Mouse (Mus musculus) monocyte, adult 5-6 weeks (primary cell): Measurements from ENCODE around the gene Xlr4a. TPM values are rescaled to one million over a fixed set of nuclear protein-coding genes. Genes with fewer than 3 reads are reported as not detected.

ENCODE experiments used
- total RNA-seq: library from RNA; stranded (forward); fragments of 200-1000, 200-491, 200-594 nt; gene quantifications from 3 replicates; pipeline ENCODE4 v1.2.3, GENCODE M21; 2017

The Xlr4a gene
- total RNA-seq, 1 experiment from 2014 or later = 20.8 TPM

Other genes with a start within 250 kb of the Xlr4a start
- gene Cetn2, start 164.1 kb downstream of the Xlr4a start, total RNA-seq = 80.1 to 104 TPM (median 92.7 TPM) in 3 replicates
- gene Nsdhl, start 163.9 kb downstream of the Xlr4a start, total RNA-seq = 9.2 to 12.5 TPM (median 10.4 TPM) in 3 replicates
- gene Zfp185, start 95.1 kb downstream of the Xlr4a start, total RNA-seq = not detected in 3 replicates
- not detected in 3 replicates for gene Pnma5, start 45.4 kb downstream of the Xlr4a start, total RNA-seq
- not detected in 3 replicates for gene Pnma3, start 17.7 kb downstream of the Xlr4a start, total RNA-seq
- not detected in 3 replicates for gene Xlr3a, start 14.6 kb upstream of the Xlr4a start, total RNA-seq
- gene Gm14685, start 34.6 kb upstream of the Xlr4a start, total RNA-seq = 0.11 to 0.29 TPM in 2 of 3 replicates, not detected in the other
- not detected in 3 replicates for gene Xlr5b, start 66.3 kb upstream of the Xlr4a start, total RNA-seq
- gene DXBay18, start 67.0 kb upstream of the Xlr4a start, total RNA-seq = not detected in 3 replicates
- gene Spin2d, start 94.5 kb upstream of the Xlr4a start, total RNA-seq = not detected in 3 replicates
- gene Xlr3b, start 109.7 kb upstream of the Xlr4a start, total RNA-seq = 13.7 to 20.2 TPM (median 19.5 TPM) in 3 replicates
- gene Xlr4b, start 131.9 kb upstream of the Xlr4a start, total RNA-seq = 25.8 to 58.7 TPM (median 33.4 TPM) in 3 replicates
- gene F8a, start 145.8 kb upstream of the Xlr4a start, total RNA-seq = 2.7 to 6.9 TPM (median 4.8 TPM) in 3 replicates
- 3.9 to 27.0 TPM (median 6.7 TPM) in 3 replicates for gene Xlr4c, start 160.7 kb upstream of the Xlr4a start, total RNA-seq
- gene Xlr3c, start 182.9 kb upstream of the Xlr4a start, total RNA-seq = not detected in 3 replicates
- gene Xlr5a, start 210.5 kb upstream of the Xlr4a start, total RNA-seq = not detected in 3 replicates
- gene Xlr5c, start 210.5 kb upstream of the Xlr4a start, total RNA-seq = not detected in 3 replicates